In the genomic region with DNA sequence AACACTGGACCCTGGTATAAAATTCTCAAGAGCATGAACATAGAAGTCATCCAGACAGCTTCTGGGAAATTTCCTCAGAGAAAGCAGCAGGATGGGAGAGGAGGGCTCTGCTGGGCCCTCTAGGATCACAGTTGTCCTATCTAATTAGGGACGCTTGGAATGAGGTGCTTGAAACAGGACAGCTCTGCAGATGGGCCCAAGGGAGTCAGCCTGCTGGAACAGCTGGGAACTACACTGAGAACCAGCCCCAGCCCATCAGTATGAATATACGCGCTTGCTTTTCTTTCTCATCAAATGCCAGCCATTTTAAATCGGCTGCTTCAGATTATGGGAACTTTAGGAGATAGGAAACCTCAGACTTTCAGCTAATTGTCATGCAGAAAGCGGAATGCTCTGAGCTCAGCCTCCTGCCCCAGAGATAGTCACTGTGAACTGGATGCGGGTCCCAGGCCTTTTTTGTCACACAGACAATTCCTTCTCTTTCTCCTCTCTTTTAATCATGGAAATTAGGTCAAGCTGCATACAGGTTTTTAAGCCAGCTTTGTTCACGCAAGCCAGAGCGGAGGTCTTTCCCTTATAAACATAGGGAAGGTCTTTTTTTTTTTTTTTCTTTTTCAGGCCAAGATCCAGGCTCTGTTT, we compare ENCODE assay signal across 11 mouse cellular contexts.
DNase-seq lines count a peak whose midpoint lies in the region; ATAC-seq lines count a peak whose summit lies in the region.
"Had no signal": no experiment of that assay in that cellular context is flagged by ENCODE, and none has a peak within 500 bp of the region (broad histone marks: within the 10 kb centered on the region; RNA-seq: fewer than 3 reads in every experiment).

No protein-coding gene starts in this region.

- no peak overlapping the region for H3K27ac ChIP-seq in heart, embryonic 10.5 days
- H3K27ac ChIP-seq in midbrain, embryonic 14.5 days (replicated peaks; ENCODE audit: low read depth, low read length): peak overlapping the region; percentile 46
- H3K27ac ChIP-seq: limb, embryonic 10.5 days had no signal

- no peak overlapping the region for H3K9ac ChIP-seq in midbrain, embryonic 14.5 days (replicated peaks; ENCODE audit: low read length)

- H3K4me2 ChIP-seq in midbrain, embryonic 14.5 days (ENCODE audit: low read length): no peak overlapping the region

- no peaks in the 10 kb centered on the region for H3K9me3 ChIP-seq in heart, embryonic 10.5 days
- H3K9me3 ChIP-seq in midbrain, embryonic 14.5 days (ENCODE audit: control insufficient read depth, low read length): no peaks in the 10 kb centered on the region
- H3K9me3 ChIP-seq: limb, embryonic 10.5 days had no signal

- 52% methylated on average over 8 of the region's 8 CpGs for WGBS in heart, embryonic 10.5 days
- 8% methylated on average over 8 of the region's 8 CpGs for WGBS in midbrain, embryonic 14.5 days

- DNase-seq in heart, adult 11 months: peak; percentile 90
- DNase-seq in heart, postnatal 25 days (ENCODE audit: low spot score): no peak
- DNase-seq in ZHBTc4 (ENCODE audit: low read depth, low spot score): peak; percentile 43
- peak; percentile 52 for DNase-seq in heart, embryonic 10.5 days (ENCODE audit: low spot score)
- peak; percentile 73 for DNase-seq in midbrain, embryonic 14.5 days
- no peak for DNase-seq in adrenal gland, postnatal 10 days
- DNase-seq in right cerebral cortex, postnatal 14 days: no peak
- DNase-seq: cerebellum, postnatal 14 days; kidney, adult 18-20 months had no signal

- H3K27me3 ChIP-seq in heart, embryonic 10.5 days (ENCODE audit: insufficient read depth, poor library complexity, severe bottlenecking): no peaks in the 10 kb centered on the region
- H3K27me3 ChIP-seq in midbrain, embryonic 14.5 days (ENCODE audit: control insufficient read depth, insufficient read depth, low read length): no peaks in the 10 kb centered on the region

- ATAC-seq in midbrain, embryonic 14.5 days (ENCODE audit: low FRiP score, low TSS enrichment): peak; percentile 83
- ATAC-seq in erythroid progenitor cell, adult 5-6 weeks (replicated peaks; ENCODE audit: low FRiP score, poor library complexity, severe bottlenecking): no peak

- intact Hi-C loops in heart, postnatal 25 days (cut with DNase I): no loop called here

- H3K4me3 ChIP-seq in heart, embryonic 10.5 days: no peak overlapping the region
- H3K4me3 ChIP-seq in midbrain, embryonic 14.5 days (replicated peaks; ENCODE audit: low read depth, low read length): no peak overlapping the region
- H3K4me3 ChIP-seq: limb, embryonic 10.5 days had no signal

- no peaks in the 10 kb centered on the region for H3K4me1 ChIP-seq in heart, embryonic 10.5 days
- peaks cover 7% of the 10 kb centered on the region; the same call in 1 of the 2 replicates for H3K4me1 ChIP-seq in midbrain, embryonic 14.5 days (ENCODE audit: control insufficient read depth, insufficient read depth, low read length)
- H3K4me1 ChIP-seq: limb, embryonic 10.5 days had no signal

- H3K36me3 ChIP-seq in heart, embryonic 10.5 days: no peaks in the 10 kb centered on the region
- no peaks in the 10 kb centered on the region for H3K36me3 ChIP-seq in midbrain, embryonic 14.5 days (ENCODE audit: control insufficient read depth, insufficient read depth, low read length)
- H3K36me3 ChIP-seq: limb, embryonic 10.5 days had no signal

Comparison
In these comparisons a context has a peak if more than half of its experiments do, and no peak if none do; other contexts are left out.
1. DNase-seq: peak in heart, adult 11 months (single experiment), ZHBTc4 (single experiment), heart, embryonic 10.5 days (single experiment) and midbrain, embryonic 14.5 days (single experiment); none in heart, postnatal 25 days (single experiment), adrenal gland, postnatal 10 days (single experiment) and right cerebral cortex, postnatal 14 days (single experiment).